Mouse (Mus musculus) testis, adult 2 months (tissue): ENCODE results near the gene Zbed5. TPM values are rescaled to one million over a fixed set of nuclear protein-coding genes. Genes with fewer than 3 reads are reported as not detected.

Experiments
- H3K27ac ChIP-seq: fragments of 200-500 bp; 2 replicates; pipeline ENCODE4 v1.5.1; 2012; ENCODE audit warnings: low read depth, low read length; ENCODE audit not compliant: control insufficient read depth, insufficient read depth
- H3K27me3 ChIP-seq: fragments of 200-500 bp; 2 replicates; pipeline ENCODE4 v1.6.1; 2012; ENCODE audit warnings: mild to moderate bottlenecking, low read length, moderate library complexity; ENCODE audit not compliant: control insufficient read depth, insufficient read depth
- H3K36me3 ChIP-seq: fragments of 200-500 bp; 2 replicates; pipeline ENCODE4 v1.6.1; 2012; ENCODE audit warnings: mild to moderate bottlenecking, low read length; ENCODE audit not compliant: control insufficient read depth, insufficient read depth
- H3K4me1 ChIP-seq: fragments of 200-500 bp; 2 replicates; pipeline ENCODE4 v1.6.1; 2012; ENCODE audit warnings: low read length; ENCODE audit not compliant: control insufficient read depth, insufficient read depth
- H3K4me3 ChIP-seq: fragments of 200-500 bp; 2 replicates; pipeline ENCODE4 v1.5.1; 2012; ENCODE audit warnings: low read depth, mild to moderate bottlenecking, low read length, moderate library complexity, mixed read lengths; ENCODE audit not compliant: control insufficient read depth
- CTCF ChIP-seq: fragments of 200-500 bp; IDR thresholded peaks from 2 replicates; pipeline ENCODE4 v1.5.1; 2012; ENCODE audit warnings: low read depth, mild to moderate bottlenecking, inconsistent platforms, low read length, moderate library complexity; ENCODE audit not compliant: control insufficient read depth, insufficient read depth, insufficient replicate concordance
- POLR2A ChIP-seq: fragments of 200-500 bp; IDR thresholded peaks from 2 replicates; pipeline ENCODE4 v1.6.1; 2012; ENCODE audit warnings: low read depth, mild to moderate bottlenecking, inconsistent platforms, low read length, moderate library complexity; ENCODE audit not compliant: control insufficient read depth
- polyA plus RNA-seq: library from polyadenylated mRNA; depleted of rRNA; stranded (reverse); fragments of >200 nt; gene quantifications from 2 replicates; pipeline ENCODE4 v1.2.3, GENCODE M21; 2012; rRNA removed

Gene Zbed5
- polyA plus RNA-seq, result 4.6 and 5.4 TPM in 2 replicates

DNA sequence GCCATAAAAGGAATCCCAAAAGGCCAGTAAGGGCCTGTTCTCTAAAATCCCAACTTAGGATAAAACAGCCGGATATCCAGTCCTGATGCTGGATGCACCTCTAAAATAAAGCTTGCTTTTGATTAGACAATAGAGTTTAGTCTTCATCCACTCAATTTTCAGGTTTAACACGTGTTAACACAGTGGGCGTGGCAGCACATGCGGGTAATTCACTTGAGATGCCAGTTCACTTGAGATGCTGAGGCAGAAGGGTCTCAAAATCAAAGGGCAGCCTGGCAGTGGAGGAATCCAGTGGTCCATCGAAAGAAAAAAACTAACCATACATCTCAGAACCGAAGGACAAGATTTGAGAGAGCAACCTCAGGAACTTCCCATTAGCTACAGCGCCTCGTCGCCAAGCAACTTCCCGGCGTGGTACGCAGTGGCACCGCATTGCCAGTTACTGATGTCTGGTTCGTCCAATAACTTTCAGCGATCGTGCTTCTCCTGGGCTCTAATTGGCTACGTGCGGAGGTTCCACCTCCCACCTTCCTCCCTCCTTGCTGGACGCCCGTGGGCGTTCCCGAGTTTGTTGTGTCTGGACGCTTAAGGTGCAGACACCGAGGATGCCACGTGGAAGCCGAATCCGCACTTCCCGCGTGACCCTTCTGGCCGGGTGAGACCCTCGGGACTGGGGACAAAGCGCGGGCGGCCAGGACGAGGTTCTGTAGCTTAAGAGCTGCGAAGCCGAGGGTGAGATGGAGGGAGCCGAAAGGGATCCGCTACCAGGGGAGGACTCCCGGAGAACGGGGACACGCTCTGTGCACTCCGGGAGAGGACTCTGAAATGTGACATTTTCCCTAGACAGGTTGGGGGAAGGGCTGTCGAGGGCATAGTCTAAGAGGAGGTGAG, at the start of gene Zbed5:
Gene Zbed5 (plus strand): TSS at position 526 of the 891 bp plus-strand sequence.
- peak within 1 kb of the TSS; percentile 68 for H3K27ac ChIP-seq
- H3K36me3 ChIP-seq, result no peaks in the 10 kb centered on the region
- no peaks in the 10 kb centered on the region for H3K27me3 ChIP-seq
- peak within 1 kb of the TSS; percentile 93 for H3K4me3 ChIP-seq
- peaks cover 2% of the 10 kb centered on the region for H3K4me1 ChIP-seq
- TF ChIP-seq POLR2A, result peak; percentile 70; the same call in 1 of the 2 replicates
- no peak for TF ChIP-seq CTCF

GRCm38 (mm10) chr5:129846752-129847557, 48.6 kb upstream of the Zbed5 start, which contains the start of gene Sumf2:
Gene Sumf2, plus strand, starts transcription at chr5:129846986.
- TF ChIP-seq POLR2A (peak; percentile 78), CTCF (no peak)
- no peaks in the 10 kb centered on the region for H3K4me1 ChIP-seq
- H3K27me3 ChIP-seq, result no peaks in the 10 kb centered on the region
- H3K27ac ChIP-seq, result peak within 1 kb of the TSS; percentile 34; the same call in 1 of the 2 replicates
- peak within 1 kb of the TSS; percentile 89 for H3K4me3 ChIP-seq
- H3K36me3 ChIP-seq, result peaks cover 4% of the 10 kb centered on the region

- peaks cover 4% of the 10 kb centered on the region for H3K36me3 ChIP-seq
- no peak for TF ChIP-seq CTCF
- TF ChIP-seq POLR2A, result no peak
- H3K4me1 ChIP-seq, result no peaks in the 10 kb centered on the region
- H3K27me3 ChIP-seq, result no peaks in the 10 kb centered on the region
- no peak overlapping the region for H3K4me3 ChIP-seq
- H3K27ac ChIP-seq, result no peak overlapping the region
These were observed 48.0 kb upstream of the Zbed5 start for GRCm38 (mm10) chr5:129847558-129847820.

GRCm38 (mm10) chr5:129855163-129855562, 40.4 kb upstream of the Zbed5 start:
- H3K4me1 ChIP-seq, result peaks cover 6% of the 10 kb centered on the region
- TF ChIP-seq POLR2A (no peak), CTCF (no peak)
- no peak overlapping the region for H3K4me3 ChIP-seq
- no peaks in the 10 kb centered on the region for H3K27me3 ChIP-seq
- H3K36me3 ChIP-seq, result no peaks in the 10 kb centered on the region
- H3K27ac ChIP-seq, result no peak overlapping the region

GRCm38 (mm10) chr5:129856414-129856813, 39.1 kb upstream of the Zbed5 start:
- Histone ChIP-seq H3K4me1 (peaks cover 6% of the 10 kb centered on the region), H3K4me3 (no peak overlapping the region), H3K27me3 (no peaks in the 10 kb centered on the region), H3K36me3 (no peaks in the 10 kb centered on the region), H3K27ac (no peak overlapping the region)
- TF ChIP-seq POLR2A (no peak), CTCF (peak; percentile 39; the same call in 1 of the 2 replicates)

GRCm38 (mm10) chr5:129862325-129862724, 33.2 kb upstream of the Zbed5 start:
- peaks cover 11% of the 10 kb centered on the region for H3K4me1 ChIP-seq
- no peaks in the 10 kb centered on the region for H3K36me3 ChIP-seq
- no peak for TF ChIP-seq CTCF
- no peak for TF ChIP-seq POLR2A
- no peaks in the 10 kb centered on the region for H3K27me3 ChIP-seq
- no peak overlapping the region for H3K27ac ChIP-seq
- H3K4me3 ChIP-seq, result no peak overlapping the region

GRCm38 (mm10) chr5:129864467-129864866, 31.1 kb upstream of the Zbed5 start:
- H3K4me3 ChIP-seq, result peak overlapping the region; percentile 84
- no peak overlapping the region for H3K27ac ChIP-seq
- peak; percentile 67; the same call in 1 of the 2 replicates for TF ChIP-seq CTCF
- TF ChIP-seq POLR2A, result no peak
- H3K4me1 ChIP-seq, result peaks cover 14% of the 10 kb centered on the region
- H3K36me3 ChIP-seq, result no peaks in the 10 kb centered on the region
- H3K27me3 ChIP-seq, result no peaks in the 10 kb centered on the region
